Mouse (Mus musculus): ENCODE measurements around the gene Pou5f1. TPM values are rescaled to one million over a fixed set of nuclear protein-coding genes. Genes with fewer than 3 reads are reported as not detected.

Pou5f1 gene
- not detected for polyA plus RNA-seq (2014; fragmentation: Illumina TruSeq; extraction: RNeasy Lipid Tissue Mini Kit (QIAGEN cat#74804); ENCODE audit: low read depth, low replicate concordance)

GRCm38 (mm10) chr17:35505776-35506175, at the start of gene Pou5f1:
Pou5f1 (plus strand) TSS chr17:35506018.

GRCm38 (mm10) chr17:35469842-35470751, 35.7 kb upstream of the Pou5f1 start, which contains the start of gene H2-Q10:
H2-Q10 (plus strand) TSS chr17:35470089.

GRCm38 (mm10) chr17:35516652-35517500, 11.1 kb downstream of the Pou5f1 start, which contains the start of the genes Tcf19 and Cchcr1:
Tcf19 (minus strand) TSS chr17:35516824.
Cchcr1 (plus strand) TSS chr17:35517100.

GRCm38 (mm10) chr17:35532901-35533300, 27.1 kb downstream of the Pou5f1 start, which contains the start of gene Psors1c2:
Psors1c2 (plus strand) TSS chr17:35533201.

GRCm38 (mm10) chr17:35551881-35552414, 46.1 kb downstream of the Pou5f1 start, which contains the start of gene Cdsn:
Cdsn (plus strand) TSS chr17:35552128.

Other genes starting within 250 kb of the Pou5f1 start
- gene H2-D1, start 243.3 kb upstream of the Pou5f1 start, polyA plus RNA-seq (2014; fragmentation: Illumina TruSeq; extraction: RNeasy Lipid Tissue Mini Kit (QIAGEN cat#74804); ENCODE audit: low read depth, low replicate concordance) = 78.7 TPM
- 18.4 TPM for gene H2-Q1, start 185.6 kb upstream of the Pou5f1 start, polyA plus RNA-seq (2014; fragmentation: Illumina TruSeq; extraction: RNeasy Lipid Tissue Mini Kit (QIAGEN cat#74804); ENCODE audit: low read depth, low replicate concordance)
- 2.7 TPM for gene H2-Q2, start 163.8 kb upstream of the Pou5f1 start, polyA plus RNA-seq (2014; fragmentation: Illumina TruSeq; extraction: RNeasy Lipid Tissue Mini Kit (QIAGEN cat#74804); ENCODE audit: low read depth, low replicate concordance)
- 22.6 TPM for gene H2-Q4, start 126.4 kb upstream of the Pou5f1 start, polyA plus RNA-seq (2014; fragmentation: Illumina TruSeq; extraction: RNeasy Lipid Tissue Mini Kit (QIAGEN cat#74804); ENCODE audit: low read depth, low replicate concordance)
- gene H2-Q6, start 81.2 kb upstream of the Pou5f1 start, polyA plus RNA-seq (2014; fragmentation: Illumina TruSeq; extraction: RNeasy Lipid Tissue Mini Kit (QIAGEN cat#74804); ENCODE audit: low read depth, low replicate concordance) = 10.0 TPM
- 6.8 TPM for gene H2-Q7, start 66.9 kb upstream of the Pou5f1 start, polyA plus RNA-seq (2014; fragmentation: Illumina TruSeq; extraction: RNeasy Lipid Tissue Mini Kit (QIAGEN cat#74804); ENCODE audit: low read depth, low replicate concordance)
- 511 TPM for gene H2-Q10, start 35.9 kb upstream of the Pou5f1 start, polyA plus RNA-seq (2014; fragmentation: Illumina TruSeq; extraction: RNeasy Lipid Tissue Mini Kit (QIAGEN cat#74804); ENCODE audit: low read depth, low replicate concordance)
- gene Tcf19, start 10.8 kb downstream of the Pou5f1 start, polyA plus RNA-seq (2014; fragmentation: Illumina TruSeq; extraction: RNeasy Lipid Tissue Mini Kit (QIAGEN cat#74804); ENCODE audit: low read depth, low replicate concordance) = 0.34 TPM
- gene Cchcr1, start 11.1 kb downstream of the Pou5f1 start, polyA plus RNA-seq (2014; fragmentation: Illumina TruSeq; extraction: RNeasy Lipid Tissue Mini Kit (QIAGEN cat#74804); ENCODE audit: low read depth, low replicate concordance) = 0.61 TPM
- not detected for gene Psors1c2, start 27.2 kb downstream of the Pou5f1 start, polyA plus RNA-seq (2014; fragmentation: Illumina TruSeq; extraction: RNeasy Lipid Tissue Mini Kit (QIAGEN cat#74804); ENCODE audit: low read depth, low replicate concordance)
- gene Cdsn, start 46.1 kb downstream of the Pou5f1 start, polyA plus RNA-seq (2014; fragmentation: Illumina TruSeq; extraction: RNeasy Lipid Tissue Mini Kit (QIAGEN cat#74804); ENCODE audit: low read depth, low replicate concordance) = not detected
- not detected for gene 2300002M23Rik, start 61.4 kb downstream of the Pou5f1 start, polyA plus RNA-seq (2014; fragmentation: Illumina TruSeq; extraction: RNeasy Lipid Tissue Mini Kit (QIAGEN cat#74804); ENCODE audit: low read depth, low replicate concordance)
- not detected for gene Sfta2, start 95.5 kb downstream of the Pou5f1 start, polyA plus RNA-seq (2014; fragmentation: Illumina TruSeq; extraction: RNeasy Lipid Tissue Mini Kit (QIAGEN cat#74804); ENCODE audit: low read depth, low replicate concordance)
- not detected for gene Gm9573, start 120.6 kb downstream of the Pou5f1 start, polyA plus RNA-seq (2014; fragmentation: Illumina TruSeq; extraction: RNeasy Lipid Tissue Mini Kit (QIAGEN cat#74804); ENCODE audit: low read depth, low replicate concordance)
- not detected for gene Mucl3, start 137.7 kb downstream of the Pou5f1 start, polyA plus RNA-seq (2014; fragmentation: Illumina TruSeq; extraction: RNeasy Lipid Tissue Mini Kit (QIAGEN cat#74804); ENCODE audit: low read depth, low replicate concordance)
- 0.85 TPM for gene Vars2, start 161.6 kb downstream of the Pou5f1 start, polyA plus RNA-seq (2014; fragmentation: Illumina TruSeq; extraction: RNeasy Lipid Tissue Mini Kit (QIAGEN cat#74804); ENCODE audit: low read depth, low replicate concordance)
- gene Gtf2h4, start 167.7 kb downstream of the Pou5f1 start, polyA plus RNA-seq (2014; fragmentation: Illumina TruSeq; extraction: RNeasy Lipid Tissue Mini Kit (QIAGEN cat#74804); ENCODE audit: low read depth, low replicate concordance) = 2.5 TPM
- gene Ddr1, start 198.6 kb downstream of the Pou5f1 start, polyA plus RNA-seq (2014; fragmentation: Illumina TruSeq; extraction: RNeasy Lipid Tissue Mini Kit (QIAGEN cat#74804); ENCODE audit: low read depth, low replicate concordance) = 0.13 TPM

Data from liver, adult 10 weeks (tissue).